Mouse (Mus musculus) heart, embryonic 15.5 days (tissue): ENCODE data around the gene Sod3. TPM values are rescaled to one million over a fixed set of nuclear protein-coding genes. Genes with fewer than 3 reads are reported as not detected.
A peak's percentile ranks its signal among the peaks of the same experiment; 100 is the strongest.

Experiments used
- ATAC-seq: fragments of 200-750 bp; cut with Nextera tagmentation; replicated peaks from 2 replicates; pipeline ENCODE4 v1.8.0; 2017; ENCODE audit warnings: low read depth, moderate TSS enrichment; ENCODE audit not compliant: insufficient number of reproducible peaks, insufficient read depth, low FRiP score
- H3K27ac ChIP-seq: fragments of 300-500 bp; sonication (generic); 2 replicates; pipeline ENCODE4 v1.5.1; 2015; ENCODE audit warnings: mild to moderate bottlenecking, inconsistent platforms
- H3K27me3 ChIP-seq: fragments of 300-500 bp; sonication (generic); 2 replicates; pipeline ENCODE4 v1.6.1; 2015; ENCODE audit warnings: inconsistent platforms
- H3K36me3 ChIP-seq: fragments of 300-500 bp; sonication (generic); 2 replicates; pipeline ENCODE4 v1.6.1; 2015; ENCODE audit warnings: mild to moderate bottlenecking, inconsistent platforms
- H3K4me1 ChIP-seq: fragments of 300-500 bp; sonication (generic); replicated peaks from 2 replicates; pipeline ENCODE4 v1.6.1; 2015; ENCODE audit warnings: inconsistent platforms
- H3K4me2 ChIP-seq: fragments of 300-500 bp; sonication (generic); 2 replicates; pipeline ENCODE4 v1.6.1; 2015; ENCODE audit warnings: inconsistent platforms, mild to moderate bottlenecking, moderate library complexity
- H3K4me3 ChIP-seq: fragments of 300-500 bp; sonication (generic); 2 replicates; pipeline ENCODE4 v1.5.1; 2015; ENCODE audit warnings: mild to moderate bottlenecking, inconsistent platforms
- H3K9ac ChIP-seq: fragments of 300-500 bp; sonication (generic); 2 replicates; pipeline ENCODE4 v1.6.1; 2015; ENCODE audit warnings: mild to moderate bottlenecking, inconsistent platforms
- H3K9me3 ChIP-seq: fragments of 300-500 bp; sonication (generic); replicated peaks from 2 replicates; pipeline ENCODE4 v1.6.1; 2016; ENCODE audit warnings: inconsistent platforms
- WGBS: fragments of 180-500 bp; shearing (Covaris S2); methylation state at CpG from one replicate; pipeline ENCODE4 v1.1.7; 2015; ENCODE audit warnings: mixed read lengths; 5-methylcytosine and 5-hydroxymethylcytosine counted together
- polyA plus RNA-seq: library from polyadenylated mRNA; unstranded; fragments of >200 nt; fragmentation: Nextera tagmentation; extraction: Ambion mirVana; gene quantifications from 2 replicates; pipeline ENCODE4 v1.2.1, GENCODE M21; 2015

Sod3 gene
- polyA plus RNA-seq, 1 experiment from 2014 or later: 1.3 TPM

DNA sequence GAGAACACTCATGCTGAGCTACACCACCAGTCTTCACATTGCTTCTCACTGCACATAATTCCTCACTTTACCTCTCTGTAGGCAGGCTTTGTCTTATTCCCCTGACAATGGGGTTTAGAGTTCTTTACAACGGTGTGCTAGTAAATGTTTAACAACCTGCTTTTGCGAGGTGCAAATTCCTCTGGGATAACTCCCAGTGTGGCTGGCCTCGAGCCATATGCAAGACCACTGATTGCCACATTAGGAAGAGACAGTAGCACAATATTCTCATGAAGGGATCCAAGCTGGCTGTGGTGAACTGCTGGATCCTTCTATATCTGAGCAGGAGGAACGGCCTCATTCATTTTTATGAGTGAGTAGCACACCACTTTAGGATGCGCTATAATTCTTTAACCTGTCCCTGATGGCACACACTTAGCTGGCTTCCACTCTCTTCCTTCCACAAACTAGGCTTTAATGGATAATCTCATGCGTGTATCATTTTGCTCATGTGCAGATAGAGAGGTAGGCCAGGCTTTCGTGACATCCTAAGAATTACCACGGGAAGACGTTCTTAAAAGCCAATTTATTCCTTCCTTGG, 6.3 kb upstream of the Sod3 start:
- Histone ChIP-seq H3K27me3 (no peaks in the 10 kb centered on the region), H3K9ac (no peak overlapping the region), H3K4me3 (no peak overlapping the region), H3K27ac (no peak overlapping the region), H3K4me1 (peaks cover 3% of the 10 kb centered on the region; the same call in 1 of the 2 replicates), H3K9me3 (no peaks in the 10 kb centered on the region), H3K4me2 (no peak overlapping the region), H3K36me3 (no peaks in the 10 kb centered on the region)
- ATAC-seq: no peak
- WGBS: 64% methylated on average over 9 of the region's 9 CpGs

DNA sequence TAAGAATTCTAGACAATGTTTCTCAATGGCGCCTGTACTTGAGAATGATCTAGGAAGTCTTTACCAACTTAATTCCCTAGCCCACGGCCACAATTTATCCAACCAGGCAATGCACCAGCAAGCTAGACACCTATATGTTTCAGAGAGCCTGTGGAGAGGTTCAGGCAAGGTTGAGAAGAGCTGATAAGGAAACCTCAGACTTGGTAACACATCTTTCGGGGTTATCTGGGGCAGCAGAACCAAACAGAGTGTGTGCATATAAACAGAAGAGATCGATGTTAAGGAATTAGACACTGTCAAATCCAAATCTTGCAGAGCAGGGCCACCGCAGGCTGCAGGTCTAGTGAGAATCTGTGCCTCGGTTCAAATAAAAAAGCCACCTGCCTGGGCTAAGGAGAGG, 5.5 kb upstream of the Sod3 start:
- Histone ChIP-seq H3K27ac (no peak overlapping the region), H3K9ac (no peak overlapping the region), H3K4me3 (no peak overlapping the region), H3K9me3 (no peaks in the 10 kb centered on the region), H3K27me3 (no peaks in the 10 kb centered on the region), H3K4me1 (peaks cover 4% of the 10 kb centered on the region), H3K36me3 (no peaks in the 10 kb centered on the region), H3K4me2 (no peak overlapping the region)
- ATAC-seq: no peak
- WGBS: 70% methylated on average over 6 of the region's 6 CpGs

DNA sequence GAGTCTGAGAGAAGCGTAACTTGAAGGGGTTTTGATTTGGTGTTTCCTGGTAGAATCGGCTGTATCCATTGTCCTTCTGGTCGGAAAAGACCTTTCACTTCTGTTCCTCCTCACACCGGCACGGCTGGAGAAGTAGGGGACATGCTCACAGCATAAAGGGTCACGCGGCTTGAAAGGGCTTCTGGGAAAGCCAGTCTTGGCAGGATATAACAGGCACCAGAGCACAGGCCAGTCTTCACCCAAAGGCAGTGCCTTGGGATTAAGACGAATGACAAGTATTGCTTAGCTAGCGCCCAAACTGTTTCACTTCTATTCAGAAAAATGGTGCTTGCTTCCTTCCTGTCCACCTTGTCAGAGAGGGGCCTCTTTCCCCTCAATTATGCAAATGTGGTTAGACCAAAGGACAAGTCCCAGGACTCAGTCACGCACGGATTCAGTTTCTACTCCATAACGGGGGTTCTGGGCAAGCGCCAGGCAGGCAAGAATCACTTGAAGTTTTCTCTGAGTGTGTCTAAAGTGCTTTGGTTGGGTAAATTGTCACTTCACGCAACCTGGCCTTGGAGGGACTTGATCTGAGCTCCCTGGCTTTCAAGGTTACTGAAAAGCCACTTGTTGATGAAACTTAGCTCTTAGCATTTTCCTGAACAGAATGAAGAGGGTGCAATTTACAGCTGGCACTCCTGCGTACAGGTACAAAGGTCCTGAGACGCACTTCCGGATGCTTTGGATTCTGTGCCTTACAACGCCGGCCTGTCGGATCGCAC, 3.1 kb upstream of the Sod3 start:
- Histone ChIP-seq H3K4me1 (peaks cover 10% of the 10 kb centered on the region), H3K9me3 (no peaks in the 10 kb centered on the region), H3K27ac (no peak overlapping the region), H3K27me3 (no peaks in the 10 kb centered on the region), H3K4me3 (no peak overlapping the region), H3K36me3 (no peaks in the 10 kb centered on the region), H3K4me2 (0 out of 2 replicates have a peak overlapping the region, but pooled peaks have one; percentile 19), H3K9ac (no peak overlapping the region)
- WGBS: 49% methylated on average over 21 of the region's 21 CpGs
- ATAC-seq: no peak

DNA sequence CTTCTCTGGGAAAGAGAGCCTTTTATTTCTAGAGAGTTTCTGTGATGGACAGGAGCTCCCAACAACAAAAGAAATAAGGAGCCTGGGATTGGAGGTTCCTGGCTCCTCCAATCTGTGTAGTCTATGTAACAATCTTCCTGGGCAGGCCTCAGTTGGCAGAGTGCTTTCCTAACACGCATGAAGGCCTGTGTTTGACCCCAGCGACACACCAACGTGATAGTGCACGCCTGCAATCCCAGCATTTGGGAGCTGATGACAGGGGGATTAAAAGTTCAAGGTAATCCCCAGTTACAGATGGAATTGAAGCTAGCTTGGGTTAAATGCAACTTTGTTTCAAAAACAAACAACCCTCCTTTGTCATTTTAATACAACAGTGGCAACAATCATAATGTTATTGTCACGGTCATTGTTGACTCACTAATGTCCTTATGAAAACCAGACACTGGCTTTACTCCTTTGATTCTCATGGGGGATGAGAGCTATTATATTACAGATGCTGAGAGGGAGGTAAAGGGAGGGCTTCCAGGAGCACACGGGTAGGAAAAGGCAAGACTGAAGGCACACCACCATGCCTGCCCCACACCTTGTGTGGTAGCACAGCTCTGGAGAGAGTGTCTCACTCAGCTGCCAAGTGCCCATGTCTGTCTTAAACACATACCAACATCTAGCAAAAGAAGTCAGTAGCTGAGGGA, 669 bp upstream of the Sod3 start:
- ATAC-seq: no peak
- Histone ChIP-seq H3K4me3 (no peak overlapping the region), H3K9ac (no peak overlapping the region), H3K36me3 (no peaks in the 10 kb centered on the region), H3K27me3 (peaks cover 2% of the 10 kb centered on the region; the same call in 1 of the 2 replicates), H3K27ac (no peak overlapping the region), H3K4me2 (no peak overlapping the region), H3K9me3 (no peaks in the 10 kb centered on the region), H3K4me1 (peaks cover 10% of the 10 kb centered on the region)
- WGBS: 61% methylated on average over 6 of the region's 6 CpGs

DNA sequence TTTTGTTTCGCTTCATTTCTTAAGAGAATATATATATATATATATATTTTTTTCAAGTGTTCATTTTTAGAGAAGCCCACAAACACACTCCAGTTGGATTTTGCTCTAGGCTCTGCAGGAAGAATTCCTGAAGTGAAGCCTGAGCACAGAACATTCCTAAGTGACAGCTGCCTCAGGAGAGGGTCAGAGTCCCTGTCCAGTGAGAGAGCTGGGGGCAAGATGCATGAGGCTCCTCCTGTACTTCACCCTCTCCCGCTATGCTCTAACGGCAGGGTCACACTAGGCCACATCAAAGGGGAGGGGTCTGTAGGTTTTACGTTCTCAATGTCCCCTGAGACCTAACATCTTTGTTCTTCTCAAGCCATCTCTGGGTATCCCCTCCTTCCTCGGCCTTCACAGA, 930 bp downstream of the Sod3 start:
- H3K27ac ChIP-seq: no peak overlapping the region
- H3K27me3 ChIP-seq: peaks cover 15% of the 10 kb centered on the region; the same call in 1 of the 2 replicates
- H3K4me1 ChIP-seq: peaks cover 10% of the 10 kb centered on the region
- WGBS: 58% methylated on average over 5 of the region's 5 CpGs
- no peak overlapping the region for H3K4me2 ChIP-seq
- no peaks in the 10 kb centered on the region for H3K9me3 ChIP-seq
- H3K36me3 ChIP-seq: no peaks in the 10 kb centered on the region
- no peak overlapping the region for H3K9ac ChIP-seq
- ATAC-seq: no peak
- H3K4me3 ChIP-seq: no peak overlapping the region

DNA sequence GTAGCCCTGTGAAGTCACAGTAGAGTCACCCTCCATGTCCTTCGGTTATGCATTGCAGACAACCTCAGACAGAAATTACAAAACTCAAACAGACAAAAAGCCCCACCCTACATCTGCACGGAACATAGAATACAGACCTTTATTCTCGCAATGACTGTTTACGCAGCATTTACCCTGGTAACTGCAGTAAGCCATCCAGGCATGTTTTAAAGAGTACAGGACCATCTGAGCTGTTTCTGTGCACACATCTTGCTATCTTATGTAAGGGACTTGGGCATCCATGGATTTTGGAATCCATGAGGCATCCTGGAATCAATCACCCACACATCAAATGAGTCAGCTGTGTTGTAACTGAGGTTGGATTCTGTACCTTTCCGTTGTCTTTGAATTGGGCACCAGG, 2.3 kb downstream of the Sod3 start:
- Histone ChIP-seq H3K9ac (no peak overlapping the region), H3K4me2 (no peak overlapping the region), H3K4me3 (no peak overlapping the region), H3K9me3 (no peaks in the 10 kb centered on the region), H3K4me1 (peaks cover 6% of the 10 kb centered on the region), H3K36me3 (no peaks in the 10 kb centered on the region), H3K27ac (no peak overlapping the region), H3K27me3 (peaks cover 21% of the 10 kb centered on the region)
- no peak for ATAC-seq
- 91% methylated on average over 5 of the region's 5 CpGs for WGBS

DNA sequence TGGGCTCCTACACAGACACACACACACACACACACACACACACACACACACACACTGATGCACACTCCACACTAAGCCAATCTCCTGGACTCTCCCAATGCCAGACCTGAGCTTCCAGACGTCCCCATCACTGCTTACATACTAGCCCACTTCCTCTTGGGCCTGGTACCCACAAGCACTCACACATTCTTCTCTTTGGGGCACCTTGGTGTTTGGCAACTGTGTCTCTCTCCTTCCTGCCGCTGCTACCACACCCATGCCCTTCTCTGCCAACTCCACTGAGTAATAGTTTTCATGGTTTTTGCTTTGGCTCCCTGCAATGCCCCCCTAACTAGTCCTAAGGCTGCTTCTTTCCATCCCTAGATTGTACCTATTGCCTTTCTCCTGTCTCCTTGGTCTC, 3.1 kb downstream of the Sod3 start:
- WGBS: 64% methylated on average over 2 of the region's 2 CpGs
- Histone ChIP-seq H3K9me3 (no peaks in the 10 kb centered on the region), H3K4me3 (no peak overlapping the region), H3K27me3 (peaks cover 21% of the 10 kb centered on the region), H3K4me1 (peaks cover 6% of the 10 kb centered on the region), H3K27ac (no peak overlapping the region), H3K4me2 (no peak overlapping the region), H3K36me3 (no peaks in the 10 kb centered on the region), H3K9ac (no peak overlapping the region)
- no peak for ATAC-seq

DNA sequence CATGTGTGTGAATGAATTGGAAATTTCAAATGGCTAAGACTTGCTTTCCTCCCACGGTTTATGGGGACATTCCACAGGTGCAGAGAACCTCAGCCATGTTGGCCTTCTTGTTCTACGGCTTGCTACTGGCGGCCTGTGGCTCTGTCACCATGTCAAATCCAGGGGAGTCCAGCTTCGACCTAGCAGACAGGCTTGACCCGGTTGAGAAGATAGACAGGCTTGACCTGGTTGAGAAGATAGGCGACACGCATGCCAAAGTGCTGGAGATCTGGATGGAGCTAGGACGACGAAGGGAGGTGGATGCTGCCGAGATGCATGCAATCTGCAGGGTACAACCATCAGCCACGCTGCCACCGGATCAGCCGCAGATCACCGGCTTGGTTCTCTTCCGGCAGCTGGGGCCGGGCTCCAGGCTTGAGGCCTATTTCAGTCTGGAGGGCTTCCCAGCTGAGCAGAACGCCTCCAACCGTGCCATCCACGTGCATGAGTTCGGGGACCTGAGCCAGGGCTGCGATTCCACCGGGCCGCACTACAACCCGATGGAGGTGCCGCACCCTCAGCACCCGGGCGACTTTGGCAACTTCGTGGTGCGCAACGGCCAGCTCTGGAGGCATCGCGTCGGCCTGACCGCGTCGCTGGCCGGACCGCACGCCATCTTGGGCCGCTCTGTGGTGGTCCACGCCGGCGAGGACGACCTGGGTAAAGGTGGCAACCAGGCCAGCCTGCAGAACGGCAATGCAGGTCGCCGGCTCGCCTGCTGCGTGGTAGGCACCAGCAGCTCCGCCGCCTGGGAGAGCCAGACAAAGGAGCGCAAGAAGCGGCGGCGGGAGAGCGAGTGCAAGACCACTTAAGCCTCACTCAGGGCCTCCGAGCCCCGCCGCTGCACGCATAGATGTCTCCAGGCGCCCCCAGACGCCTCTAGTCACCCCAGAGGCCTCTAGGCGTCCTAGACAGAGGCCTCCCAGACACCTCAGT, 4.6 kb downstream of the Sod3 start:
- Histone ChIP-seq H3K4me3 (peak overlapping the region; percentile 38), H3K4me2 (peak overlapping the region; percentile 70), H3K9ac (peak overlapping the region; percentile 29; the same call in 1 of the 2 replicates), H3K4me1 (peaks cover 5% of the 10 kb centered on the region), H3K27ac (no peak overlapping the region), H3K36me3 (no peaks in the 10 kb centered on the region), H3K27me3 (peaks cover 21% of the 10 kb centered on the region), H3K9me3 (no peaks in the 10 kb centered on the region)
- 38% methylated on average over 63 of the region's 63 CpGs for WGBS
- ATAC-seq: no peak

DNA sequence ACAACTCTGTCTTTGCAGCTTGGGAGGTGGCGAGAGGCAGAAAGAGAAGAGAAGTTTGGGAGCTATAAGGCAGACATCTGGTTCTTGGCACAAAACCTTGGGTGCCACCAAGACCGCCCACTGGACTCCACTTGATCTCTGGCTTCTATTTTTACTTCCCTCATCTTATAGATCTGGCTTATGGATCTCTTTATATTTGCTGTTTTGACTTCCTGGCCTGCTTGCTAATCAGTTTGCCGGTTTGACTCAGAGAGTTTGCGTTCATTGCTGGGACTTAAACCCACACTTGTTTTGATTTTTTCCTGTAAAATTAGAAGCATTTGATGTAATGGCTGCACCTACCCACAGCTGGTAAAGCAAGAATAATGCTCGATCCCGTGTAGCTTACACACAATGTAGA, 7.3 kb downstream of the Sod3 start:
- 87% methylated on average over 6 of the region's 6 CpGs for WGBS
- H3K27ac ChIP-seq: no peak overlapping the region
- no peaks in the 10 kb centered on the region for H3K36me3 ChIP-seq
- no peak overlapping the region for H3K4me3 ChIP-seq
- no peak overlapping the region for H3K4me2 ChIP-seq
- no peaks in the 10 kb centered on the region; the same call in 1 of the 2 replicates for H3K4me1 ChIP-seq
- H3K9ac ChIP-seq: no peak overlapping the region
- H3K27me3 ChIP-seq: peaks cover 21% of the 10 kb centered on the region
- no peaks in the 10 kb centered on the region for H3K9me3 ChIP-seq
- no peak for ATAC-seq

DNA sequence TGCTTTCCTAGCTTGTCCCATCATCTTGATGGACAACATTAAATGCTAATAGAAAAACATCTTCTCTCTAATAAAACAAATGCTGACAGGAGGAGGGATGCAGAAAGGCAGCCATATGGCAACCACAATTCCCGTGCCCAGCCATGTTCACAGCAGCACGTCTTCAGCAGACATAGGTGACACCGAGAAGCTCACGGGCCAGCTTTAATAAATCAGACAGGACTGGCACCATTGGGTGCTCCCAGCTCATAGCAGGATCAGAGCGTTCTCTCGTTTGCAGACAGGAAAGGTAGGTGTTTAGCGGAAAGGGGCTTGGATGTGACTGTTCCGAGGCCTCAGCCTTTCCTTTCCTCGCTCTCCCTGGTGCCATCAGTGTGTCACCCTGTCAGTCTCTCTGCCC, 12.3 kb downstream of the Sod3 start:
- 76% methylated on average over 9 of the region's 9 CpGs for WGBS
- H3K4me2 ChIP-seq: no peak overlapping the region
- no peak for ATAC-seq
- no peaks in the 10 kb centered on the region for H3K27me3 ChIP-seq
- no peak overlapping the region for H3K9ac ChIP-seq
- H3K9me3 ChIP-seq: no peaks in the 10 kb centered on the region
- H3K27ac ChIP-seq: no peak overlapping the region
- H3K4me3 ChIP-seq: no peak overlapping the region
- H3K4me1 ChIP-seq: no peaks in the 10 kb centered on the region
- H3K36me3 ChIP-seq: no peaks in the 10 kb centered on the region

DNA sequence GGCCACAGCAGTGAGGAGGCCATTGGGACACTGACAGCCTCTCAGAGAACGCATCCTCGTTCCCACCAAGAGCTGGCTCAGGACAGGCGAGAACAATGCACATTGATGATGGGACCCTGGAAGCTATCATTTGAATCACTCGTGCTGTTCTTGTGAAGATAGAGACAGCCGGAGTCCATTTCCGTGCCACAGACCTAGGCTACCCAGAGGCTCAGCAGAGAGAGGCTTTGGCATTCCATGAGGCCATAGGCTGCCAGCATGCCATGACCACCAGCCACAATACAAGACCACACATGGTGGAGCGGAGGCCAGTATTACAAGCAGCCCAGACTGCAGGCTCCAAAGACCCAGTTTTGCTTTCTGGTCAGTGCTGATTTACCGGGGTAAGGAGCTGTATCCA, 19.2 kb downstream of the Sod3 start:
- WGBS: 75% methylated on average over 8 of the region's 8 CpGs
- Histone ChIP-seq H3K9ac (no peak overlapping the region), H3K4me1 (no peaks in the 10 kb centered on the region), H3K27ac (no peak overlapping the region), H3K9me3 (no peaks in the 10 kb centered on the region), H3K4me2 (no peak overlapping the region), H3K36me3 (no peaks in the 10 kb centered on the region), H3K4me3 (no peak overlapping the region), H3K27me3 (no peaks in the 10 kb centered on the region)
- ATAC-seq: no peak
